Mouse (Mus musculus) MEL (cell line): ENCODE data around the gene Rcor2.

ENCODE experiments used
- CHD2 ChIP-seq: IDR thresholded peaks from 2 replicates; pipeline ENCODE4 v1.6.1; 2011; ENCODE audit warnings: low read length, improper control_type of control experiment
- CTCF ChIP-seq, 3 experiments: IDR thresholded peaks in 2 of 3; conservative IDR thresholded peaks in 1 of 3; 2 replicates each; pipeline ENCODE4 v1.5.1; 2011 to 2012; ENCODE audit warnings: low read length in 3 of 3, low read depth in 2 of 3, mild to moderate bottlenecking in 2 of 3, improper control_type of control experiment in 1 of 3, inconsistent platforms in 1 of 3, mixed read lengths in 1 of 3, moderate library complexity in 1 of 3; ENCODE audit not compliant: control insufficient read depth in 1 of 3, insufficient read depth in 1 of 3, poor library complexity in 1 of 3, severe bottlenecking in 1 of 3
- EP300 ChIP-seq, 2 experiments: IDR thresholded peaks; 2 replicates each; pipeline ENCODE4 v1.6.1; 2011; ENCODE audit warnings: improper control_type of control experiment in 2 of 2, low read length in 2 of 2, low read depth in 1 of 2, mild to moderate bottlenecking in 1 of 2
- RAD21 ChIP-seq: IDR thresholded peaks from 2 replicates; pipeline ENCODE4 v1.6.1; 2011; ENCODE audit warnings: mild to moderate bottlenecking, low read depth, low read length, improper control_type of control experiment
- SMC3 ChIP-seq: IDR thresholded peaks from 2 replicates; pipeline ENCODE4 v1.6.1; 2011; ENCODE audit warnings: low read depth, low read length, improper control_type of control experiment
- TAL1 ChIP-seq: IDR thresholded peaks from 2 replicates; pipeline ENCODE4 v1.6.1; 2012; ENCODE audit warnings: mild to moderate bottlenecking, inconsistent platforms, low read length, moderate library complexity, mixed read lengths
- USF1 ChIP-seq: IDR thresholded peaks from 2 replicates; pipeline ENCODE4 v1.6.1; 2014; ENCODE audit warnings: low read depth, mild to moderate bottlenecking, inconsistent platforms, low read length, improper control_type of control experiment, moderate library complexity

DNA sequence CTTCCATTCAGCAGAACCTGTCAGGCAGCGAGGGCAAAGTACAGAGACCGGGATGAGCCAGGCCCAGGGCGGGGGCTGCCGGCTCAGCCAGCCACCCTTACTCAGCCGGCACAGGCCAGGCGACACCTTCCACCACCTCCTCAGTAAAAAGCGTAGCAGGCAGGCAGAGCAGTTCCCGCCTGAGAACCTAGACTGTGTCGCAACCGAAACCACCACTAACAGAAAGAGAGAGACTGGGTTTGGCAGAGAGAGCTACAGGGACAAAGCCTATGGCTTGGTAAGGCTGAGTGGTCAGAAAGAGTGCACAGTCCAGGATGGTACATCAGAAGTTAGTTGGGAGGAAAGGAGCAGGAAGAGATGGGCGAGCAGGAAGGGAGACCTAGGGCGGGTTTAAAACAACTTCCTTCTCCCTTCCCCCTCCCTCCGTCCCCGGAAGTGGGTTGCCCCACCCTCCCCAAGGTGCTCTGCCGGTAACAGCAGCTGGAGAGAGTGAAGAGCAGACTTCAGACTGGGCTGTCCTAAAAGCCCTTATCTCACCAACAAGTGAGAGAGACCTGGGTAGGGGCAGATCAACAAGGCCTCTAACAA is 28.0 kb downstream of the Rcor2 start:
- TF ChIP-seq TAL1 (peak; percentile 33), CHD2 (peak; percentile 54; the same call in 1 of the 2 replicates), USF1 (no peak), EP300 (IDR thresholded peaks at IDR 0.05; ENCODE audit: low read depth in 1 of 2, low read length in 2 of 2) (peak in 1 of 2 experiments; percentile 69; a peak in 3 of 4 replicates), RAD21 (no peak), CTCF (IDR thresholded peaks at IDR 0.05 in 2 of 3, conservative IDR thresholded peaks at IDR 0.05 in 1 of 3; ENCODE audit: control insufficient read depth in 1 of 3, insufficient read depth in 1 of 3, low read depth in 2 of 3, low read length in 3 of 3, poor library complexity in 1 of 3, severe bottlenecking in 1 of 3) (no peak), SMC3 (no peak)
